17 mouse cellular contexts compared by ENCODE assay signal in genomic region chr14:30575791-30576190, GRCm38 (mm10). TPM values are rescaled to one million over a fixed set of nuclear protein-coding genes. Genes with fewer than 3 reads are reported as not detected.
A peak's percentile ranks its signal among the peaks of the same experiment; 100 is the strongest.
DNase-seq lines count a peak whose midpoint lies in the region; ATAC-seq and TF ChIP-seq lines count a peak whose summit lies in the region.
"Had no signal": no experiment of that assay in that cellular context is flagged by ENCODE, and none has a peak within 500 bp of the region (broad histone marks: within the 10 kb centered on the region; RNA-seq: fewer than 3 reads in every experiment).

No protein-coding gene starts in this region.

- peaks cover 34% of the 10 kb centered on the region for H3K4me1 ChIP-seq in heart, embryonic 12.5 days (replicated peaks)
- peaks cover 28% of the 10 kb centered on the region for H3K4me1 ChIP-seq in liver, embryonic 11.5 days (replicated peaks; ENCODE audit: control insufficient read depth, insufficient read depth, low read length)
- peaks cover 36 to 44% of the 10 kb centered on the region in 2 experiments for H3K4me1 ChIP-seq in MEL (ENCODE audit: control insufficient read depth in 1 of 2, insufficient read depth in 2 of 2, low read length in 2 of 2)
- H3K4me1 ChIP-seq in liver, embryonic 15.5 days (replicated peaks), result peaks cover 35% of the 10 kb centered on the region

- 62% methylated on average over 7 of the region's 7 CpGs for whole genome bisulfite sequencing in heart, embryonic 12.5 days
- WGBS in liver, embryonic 11.5 days, result 68% methylated on average over 7 of the region's 7 CpGs
- WGBS in liver, embryonic 15.5 days (ENCODE audit: insufficient replicate concordance), result 52% methylated on average over 7 of the region's 7 CpGs

- no peak for DNase-seq in heart, postnatal 14 days
- no peak for DNase-seq in liver, embryonic 11.5 days (ENCODE audit: low spot score)
- DNase-seq in liver, result no peak
- DNase-seq in MEL (ENCODE audit: low read depth, low spot score), result peak; percentile 63
- DNase-seq in adrenal gland, postnatal 14 days, result no peak
- DNase-seq in adrenal gland, adult 8-10 months, result no peak
- DNase-seq: cerebellum, adult 9-11 months; forebrain, postnatal 0 days; heart, adult 18-20 months; heart, postnatal 36 days; kidney, postnatal 4 days; midbrain, embryonic 14.5 days; retina, postnatal 1 day; thymus, adult 18-20 months had no signal

- H3K4me2 ChIP-seq in heart, embryonic 12.5 days, result no peak overlapping the region
- H3K4me2 ChIP-seq in liver, embryonic 11.5 days, result peak overlapping the region; percentile 39; the same call in 1 of the 2 replicates
- H3K4me2 ChIP-seq in liver, embryonic 15.5 days, result no peak overlapping the region

- intact Hi-C loops in heart, postnatal 14 days (cut with DNase I), result loop anchor here (2.0 kb wide), 1 partner anchor 27 kb away; the partner anchor contains the start of gene Tkt

- no peaks in the 10 kb centered on the region; the same call in 1 of the 2 replicates for H3K79me2 ChIP-seq in MEL (ENCODE audit: control insufficient read depth, insufficient read depth, low read length, poor library complexity)

- no peak for TF ChIP-seq POLR2A in MEL (IDR thresholded peaks at IDR 0.05; ENCODE audit: control insufficient read depth in 1 of 2, insufficient read depth in 1 of 2, low read depth in 1 of 2, low read length in 2 of 2, poor library complexity in 1 of 2)

- H3K27ac ChIP-seq in heart, embryonic 12.5 days (ENCODE audit: poor library complexity, severe bottlenecking), result no peak overlapping the region
- peak overlapping the region; percentile 86 for H3K27ac ChIP-seq in liver, embryonic 11.5 days (ENCODE audit: low read depth, low read length)
- peak overlapping the region; percentile 88 for H3K27ac ChIP-seq in MEL (ENCODE audit: control insufficient read depth, low read depth, low read length)
- H3K27ac ChIP-seq in liver, embryonic 15.5 days (replicated peaks), result peak overlapping the region; percentile 70

- no peaks in the 10 kb centered on the region for H3K9me3 ChIP-seq in heart, embryonic 12.5 days (replicated peaks)
- H3K9me3 ChIP-seq in liver, embryonic 11.5 days (ENCODE audit: control insufficient read depth, low read length), result no peaks in the 10 kb centered on the region
- H3K9me3 ChIP-seq in MEL (replicated peaks; ENCODE audit: insufficient read depth, low read length), result no peaks in the 10 kb centered on the region
- H3K9me3 ChIP-seq in liver, embryonic 15.5 days (replicated peaks), result no peaks in the 10 kb centered on the region

- no peak for TF ChIP-seq EP300 in MEL (IDR thresholded peaks at IDR 0.05; ENCODE audit: low read depth in 1 of 2, low read length in 2 of 2)

- no peak for TF ChIP-seq CTCF in MEL (IDR thresholded peaks at IDR 0.05 in 2 of 3, conservative IDR thresholded peaks at IDR 0.05 in 1 of 3; ENCODE audit: control insufficient read depth in 1 of 3, insufficient read depth in 1 of 3, low read depth in 2 of 3, low read length in 3 of 3, poor library complexity in 1 of 3, severe bottlenecking in 1 of 3)

- H3K4me3 ChIP-seq in heart, embryonic 12.5 days, result no peak overlapping the region
- H3K4me3 ChIP-seq in liver, embryonic 11.5 days (ENCODE audit: low read depth, low read length), result no peak overlapping the region
- 0 out of 4 replicates have a peak overlapping the region, but pooled peaks of 1 of the 2 experiments have one; percentile 1 for H3K4me3 ChIP-seq in MEL (ENCODE audit: control insufficient read depth in 1 of 2, insufficient read depth in 1 of 2, low read depth in 2 of 2, low read length in 2 of 2)
- H3K4me3 ChIP-seq in liver, embryonic 15.5 days (replicated peaks), result no peak overlapping the region
- H3K4me3 ChIP-seq: myocyte had no signal

- H3K27me3 ChIP-seq in heart, embryonic 12.5 days (replicated peaks), result no peaks in the 10 kb centered on the region
- H3K27me3 ChIP-seq in liver, embryonic 11.5 days (replicated peaks; ENCODE audit: control insufficient read depth, insufficient read depth, low read length), result no peaks in the 10 kb centered on the region
- H3K27me3 ChIP-seq in MEL (ENCODE audit: control insufficient read depth in 1 of 2, insufficient read depth in 2 of 2, low read length in 2 of 2), result no peaks in the 10 kb centered on the region
- no peaks in the 10 kb centered on the region for H3K27me3 ChIP-seq in liver, embryonic 15.5 days

- no peak for TF ChIP-seq RAD21 in MEL (IDR thresholded peaks at IDR 0.05; ENCODE audit: low read depth, low read length)

- ATAC-seq in heart, embryonic 12.5 days (ENCODE audit: insufficient number of reproducible peaks, low FRiP score), result no peak
- ATAC-seq in liver, embryonic 11.5 days (replicated peaks; ENCODE audit: low FRiP score), result no peak
- ATAC-seq in liver, embryonic 15.5 days (ENCODE audit: insufficient read depth), result no peak
- ATAC-seq: forebrain, postnatal 0 days had no signal

- H3K36me3 ChIP-seq in heart, embryonic 12.5 days, result peaks cover 49% of the 10 kb centered on the region
- H3K36me3 ChIP-seq in liver, embryonic 11.5 days (ENCODE audit: control insufficient read depth, insufficient read depth, low read length), result peaks cover 40% of the 10 kb centered on the region
- peaks cover 17 to 42% of the 10 kb centered on the region in 2 experiments for H3K36me3 ChIP-seq in MEL (ENCODE audit: control insufficient read depth in 1 of 2, insufficient read depth in 2 of 2, low read length in 2 of 2)
- H3K36me3 ChIP-seq in liver, embryonic 15.5 days (replicated peaks), result peaks cover 54% of the 10 kb centered on the region

- H3K9ac ChIP-seq in heart, embryonic 12.5 days, result peak overlapping the region; percentile 45; the same call in 1 of the 2 replicates
- H3K9ac ChIP-seq in liver, embryonic 11.5 days (ENCODE audit: low read depth, low read length), result 0 out of 2 replicates have a peak overlapping the region, but pooled peaks have one; percentile 10
- peak overlapping the region; percentile 52 for H3K9ac ChIP-seq in MEL (ENCODE audit: control insufficient read depth, low read depth, low read length, poor library complexity, severe bottlenecking)
- no peak overlapping the region for H3K9ac ChIP-seq in liver, embryonic 15.5 days
- H3K9ac ChIP-seq: forebrain, postnatal 0 days had no signal

TF ChIP-seq in MEL, 35 proteins besides CTCF, POLR2A, EP300 and RAD21 (continues in another document):
- no peak for TF ChIP-seq ZMIZ1 (IDR thresholded peaks at IDR 0.05; ENCODE audit: low read depth, low read length)
- TF ChIP-seq MEF2A (IDR thresholded peaks at IDR 0.05; ENCODE audit: extremely low read depth, insufficient replicate concordance, low read depth, low read length, poor library complexity, severe bottlenecking), result no peak
- TF ChIP-seq MYC (IDR thresholded peaks at IDR 0.05; ENCODE audit: low read depth, low read length), result no peak; the same call in 1 of the 2 replicates
- no peak for TF ChIP-seq POLR2AphosphoS2 (IDR thresholded peaks at IDR 0.05; ENCODE audit: low read length)
- no peak for TF ChIP-seq NELFE (IDR thresholded peaks at IDR 0.05; ENCODE audit: low read depth, low read length)
- no peak; the same call in 1 of the 2 replicates for TF ChIP-seq KAT2A (conservative IDR thresholded peaks at IDR 0.05; ENCODE audit: low read depth, low read length)
- no peak for TF ChIP-seq BHLHE40 (IDR thresholded peaks at IDR 0.05; ENCODE audit: borderline replicate concordance, low read depth, low read length)
- TF ChIP-seq ZC3H11A (IDR thresholded peaks at IDR 0.05; ENCODE audit: low read depth, low read length), result no peak
- peak; percentile 72 for TF ChIP-seq MAX (IDR thresholded peaks at IDR 0.05; ENCODE audit: low read length)
- no peak for TF ChIP-seq UBTF (IDR thresholded peaks at IDR 0.05; ENCODE audit: borderline replicate concordance, insufficient read depth, low read depth, low read length)
- TF ChIP-seq USF1 (IDR thresholded peaks at IDR 0.05; ENCODE audit: low read depth, low read length), result peak; percentile 82
- TF ChIP-seq HCFC1 (IDR thresholded peaks at IDR 0.05; ENCODE audit: low read depth, low read length), result no peak
- TF ChIP-seq TBP (IDR thresholded peaks at IDR 0.05; ENCODE audit: low read depth, low read length), result peak; percentile 5; the same call in 1 of the 2 replicates
- no peak for TF ChIP-seq ELF1 (IDR thresholded peaks at IDR 0.05; ENCODE audit: low read depth, low read length)
- TF ChIP-seq SMC3 (IDR thresholded peaks at IDR 0.05; ENCODE audit: low read depth, low read length), result no peak
- no peak for TF ChIP-seq TAL1 (IDR thresholded peaks at IDR 0.05; ENCODE audit: low read length)
- 0 out of 4 replicates have a peak, but pooled peaks of 1 of the 2 experiments have one; percentile 29 for TF ChIP-seq USF2 (IDR thresholded peaks at IDR 0.05; ENCODE audit: borderline replicate concordance in 1 of 2, insufficient read depth in 1 of 2, low read depth in 1 of 2, low read length in 2 of 2)
- TF ChIP-seq RCOR1 (IDR thresholded peaks at IDR 0.05; ENCODE audit: low read depth, low read length), result no peak
- TF ChIP-seq MYB (IDR thresholded peaks at IDR 0.05; ENCODE audit: low read depth, low read length), result no peak
- no peak for TF ChIP-seq CHD2 (IDR thresholded peaks at IDR 0.05; ENCODE audit: low read length)
- TF ChIP-seq GATA1 (IDR thresholded peaks at IDR 0.05; ENCODE audit: low read depth, low read length), result no peak

RNA-seq across cellular contexts. Expression of gene Tkt, which starts 27.6 kb away (rescaled TPM):
- 85.7 and 90.4 TPM in 2 replicates for polyA plus RNA-seq in heart, embryonic 12.5 days (2016; fragmentation: Nextera tagmentation; extraction: Ambion mirVana)
- 10 to 100 TPM; 35.1 to 39.2 TPM for total RNA-seq in heart, postnatal 14 days (2021)
- polyA plus RNA-seq in liver, embryonic 11.5 days (2014; fragmentation: Nextera tagmentation; extraction: Ambion mirVana), result 184 and 210 TPM in 2 replicates
- total RNA-seq in MEL (2012; rRNA removed), result 636 and 640 TPM in 2 replicates
- polyA plus RNA-seq in MEL (2012; ENCODE audit: insufficient read depth in 1 of 2, insufficient read length in 2 of 2, low read depth in 1 of 2, low replicate concordance in 2 of 2, missing spikeins in 1 of 2), result 1,000 to 10,000 TPM in 1 of 2 experiments, 100 to 1,000 TPM in 1; 115 to 1,273 TPM
- polyA plus RNA-seq in liver, embryonic 15.5 days (2015; fragmentation: Nextera tagmentation; extraction: Ambion mirVana), result 197 and 199 TPM in 2 replicates
- 829 and 921 TPM in 2 replicates for total RNA-seq in adrenal gland, postnatal 14 days (2021)
- total RNA-seq in adrenal gland, adult 8-10 months (2022), result 1,000 to 10,000 TPM in 1 of 4 experiments, 100 to 1,000 TPM in 3; 361 to 1,078 (median 577) TPM

RNA-seq across cellular contexts. Expression of gene Prkcd, which starts 50.2 kb away (rescaled TPM):
- 38.8 and 40.7 TPM in 2 replicates for polyA plus RNA-seq in heart, embryonic 12.5 days (2016; fragmentation: Nextera tagmentation; extraction: Ambion mirVana)
- total RNA-seq in heart, postnatal 14 days (2021), result 10 to 100 TPM; 14.3 to 15.7 TPM
- polyA plus RNA-seq in liver, embryonic 11.5 days (2014; fragmentation: Nextera tagmentation; extraction: Ambion mirVana), result 34.7 and 38.4 TPM in 2 replicates
- total RNA-seq in MEL (2012; rRNA removed), result 33.9 and 37.4 TPM in 2 replicates
- polyA plus RNA-seq in MEL (2012; ENCODE audit: insufficient read depth in 1 of 2, insufficient read length in 2 of 2, low read depth in 1 of 2, low replicate concordance in 2 of 2, missing spikeins in 1 of 2), result 10 to 100 TPM in 1 of 2 experiments, not detected in 1; 72.7 TPM
- 20.0 and 21.5 TPM in 2 replicates for polyA plus RNA-seq in liver, embryonic 15.5 days (2015; fragmentation: Nextera tagmentation; extraction: Ambion mirVana)
- total RNA-seq in adrenal gland, postnatal 14 days (2021), result 133 and 145 TPM in 2 replicates
- 100 to 1,000 TPM; 118 to 213 (median 160) TPM for total RNA-seq in adrenal gland, adult 8-10 months (2022)

Comparison
In these comparisons a context has a peak if more than half of its experiments do, and no peak if none do; other contexts are left out.
1. RNA of gene Tkt, which starts 27.6 kb away (total RNA-seq): 829 to 921 TPM in adrenal gland, postnatal 14 days, 636 to 640 TPM in MEL and 361 to 1,078 TPM in adrenal gland, adult 8-10 months; 35.1 to 39.2 TPM in heart, postnatal 14 days; every median in the first group is over 4 times any median in the second.